Mouse (Mus musculus) E14TG2a.4 (cell line): ENCODE data around the gene Robo1.

Source experiments
- CTCF ChIP-seq: conservative IDR thresholded peaks from 2 replicates; pipeline ENCODE4 v1.5.1; 2014; ENCODE audit warnings: low read length
- POU5F1 ChIP-seq: IDR thresholded peaks from 2 replicates; pipeline ENCODE4 v1.6.1; 2014; ENCODE audit warnings: low read length, borderline replicate concordance

DNA sequence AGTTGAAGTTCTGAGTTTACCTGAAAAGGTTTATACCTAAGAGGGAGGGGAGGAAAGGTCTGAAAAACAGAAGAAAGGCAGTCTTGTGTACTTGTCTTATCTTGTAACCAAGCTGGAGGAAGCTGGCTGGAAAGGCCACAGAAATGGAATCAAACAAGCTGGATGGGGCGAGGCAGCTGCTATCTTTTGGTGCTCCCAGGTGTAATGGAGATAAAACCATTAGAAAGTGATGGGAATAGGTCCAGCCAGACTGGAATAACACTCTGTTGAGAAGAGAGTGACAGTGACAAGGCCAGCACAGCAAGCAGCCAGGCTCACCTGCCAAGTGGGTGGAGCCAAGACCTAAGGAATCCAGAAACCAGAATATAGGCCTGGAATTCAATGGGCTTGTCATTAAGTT, 75.5 kb downstream of the Robo1 start:
- TF ChIP-seq CTCF (no peak), POU5F1 (no peak)
